Mouse (Mus musculus): ENCODE measurements around the gene Lrrc58. TPM values are rescaled to one million over a fixed set of nuclear protein-coding genes. Genes with fewer than 3 reads are reported as not detected.

The Lrrc58 gene
- polyA plus RNA-seq, 1 experiment = 10.3 TPM

- no peak for TF ChIP-seq MAX (IDR thresholded peaks at IDR 0.05)
- Histone ChIP-seq H3K79me3 (ENCODE audit: low read depth) (peaks cover 53% of the 10 kb centered on the region), H3K36me3 (ENCODE audit: control insufficient read depth, insufficient read depth) (peaks cover 79% of the 10 kb centered on the region)
Observed at GRCm38 (mm10) chr16:37879750-37880419, 11.7 kb downstream of the Lrrc58 start.

GRCm38 (mm10) chr16:37881168-37881567, 13.0 kb downstream of the Lrrc58 start:
- no peak overlapping the region for H3K4me3 ChIP-seq (ENCODE audit: insufficient read depth, poor library complexity, severe bottlenecking)
- H3ac ChIP-seq (ENCODE audit: control insufficient read depth, insufficient read length, low read depth) = no peak overlapping the region
- H3K36me3 ChIP-seq (ENCODE audit: control insufficient read depth, insufficient read depth) = peaks cover 74% of the 10 kb centered on the region
- H3K79me3 ChIP-seq (ENCODE audit: low read depth) = peaks cover 43% of the 10 kb centered on the region
- no peaks in the 10 kb centered on the region for H3K27me3 ChIP-seq (ENCODE audit: control insufficient read depth, insufficient read depth, insufficient read length)
- TF ChIP-seq MYOD1 (IDR thresholded peaks at IDR 0.05; ENCODE audit: control insufficient read depth, insufficient read length, low read depth) (no peak), FOSL1 (IDR thresholded peaks at IDR 0.05; ENCODE audit: insufficient read depth, low read length, poor library complexity, severe bottlenecking) (no peak), CTCF (IDR thresholded peaks at IDR 0.05; ENCODE audit: control insufficient read depth, insufficient read depth, insufficient read length) (no peak), USF1 (IDR thresholded peaks at IDR 0.05; ENCODE audit: low read depth) (no peak), CEBPB (IDR thresholded peaks at IDR 0.05; ENCODE audit: low read depth) (no peak), MYOG (IDR thresholded peaks at IDR 0.05; ENCODE audit: control insufficient read depth, extremely low read depth, insufficient read length) (no peak), MAX (IDR thresholded peaks at IDR 0.05) (no peak)
- peaks cover 74% of the 10 kb centered on the region for H3K79me2 ChIP-seq (ENCODE audit: control insufficient read depth, insufficient read depth)

More at GRCm38 (mm10) chr16:37879750-37880419, 11.7 kb downstream of the Lrrc58 start:
- H3K79me2 ChIP-seq (ENCODE audit: control insufficient read depth, insufficient read depth) = peaks cover 87% of the 10 kb centered on the region
- no peaks in the 10 kb centered on the region for H3K27me3 ChIP-seq (ENCODE audit: control insufficient read depth, insufficient read depth, insufficient read length)
- no peak overlapping the region for H3ac ChIP-seq (ENCODE audit: control insufficient read depth, insufficient read length, low read depth)
- no peak overlapping the region for H3K4me3 ChIP-seq (ENCODE audit: insufficient read depth, poor library complexity, severe bottlenecking)

DNA sequence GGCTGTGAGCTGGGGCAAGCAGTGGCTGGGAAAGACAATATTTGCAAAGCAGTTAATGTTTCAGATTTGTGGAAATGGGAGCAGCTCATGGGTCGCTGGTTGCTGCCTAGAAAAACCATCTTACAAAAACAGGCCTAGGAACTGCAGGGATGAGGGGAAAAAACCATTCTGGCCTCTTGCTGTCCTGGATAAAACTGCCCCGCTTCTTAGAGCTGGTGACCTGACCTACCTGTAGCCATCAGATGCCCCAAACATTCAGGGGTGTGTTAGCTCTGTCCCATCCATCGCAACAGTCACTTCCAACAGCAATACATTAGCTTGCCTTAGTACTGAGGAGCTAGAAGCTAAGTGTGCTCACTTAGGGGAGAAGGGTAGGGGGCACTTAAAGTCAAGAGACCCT, 20.8 kb downstream of the Lrrc58 start:
- no peak overlapping the region for H3K4me3 ChIP-seq (ENCODE audit: insufficient read depth, poor library complexity, severe bottlenecking)
- no peak for TF ChIP-seq CEBPB (IDR thresholded peaks at IDR 0.05; ENCODE audit: low read depth)
- no peak for TF ChIP-seq MYOG (IDR thresholded peaks at IDR 0.05; ENCODE audit: control insufficient read depth, extremely low read depth, insufficient read length)
- no peak for TF ChIP-seq FOSL1 (IDR thresholded peaks at IDR 0.05; ENCODE audit: insufficient read depth, low read length, poor library complexity, severe bottlenecking)
- no peak for TF ChIP-seq MAX (IDR thresholded peaks at IDR 0.05)
- no peak for TF ChIP-seq CTCF (IDR thresholded peaks at IDR 0.05; ENCODE audit: control insufficient read depth, insufficient read depth, insufficient read length)
- no peak for TF ChIP-seq USF1 (IDR thresholded peaks at IDR 0.05; ENCODE audit: low read depth)
- no peak for TF ChIP-seq MYOD1 (IDR thresholded peaks at IDR 0.05; ENCODE audit: control insufficient read depth, insufficient read length, low read depth)
- H3K27me3 ChIP-seq (ENCODE audit: control insufficient read depth, insufficient read depth, insufficient read length) = no peaks in the 10 kb centered on the region
- H3K79me2 ChIP-seq (ENCODE audit: control insufficient read depth, insufficient read depth) = peaks cover 4% of the 10 kb centered on the region
- H3K79me3 ChIP-seq (ENCODE audit: low read depth) = no peaks in the 10 kb centered on the region
- H3K36me3 ChIP-seq (ENCODE audit: control insufficient read depth, insufficient read depth) = peaks cover 3% of the 10 kb centered on the region
- H3ac ChIP-seq (ENCODE audit: control insufficient read depth, insufficient read length, low read depth) = no peak overlapping the region

- Histone ChIP-seq H3K79me3 (ENCODE audit: low read depth) (no peaks in the 10 kb centered on the region), H3K79me2 (ENCODE audit: control insufficient read depth, insufficient read depth) (no peaks in the 10 kb centered on the region), H3ac (ENCODE audit: control insufficient read depth, insufficient read length, low read depth) (no peak overlapping the region), H3K27me3 (ENCODE audit: control insufficient read depth, insufficient read depth, insufficient read length) (no peaks in the 10 kb centered on the region), H3K4me3 (ENCODE audit: insufficient read depth, poor library complexity, severe bottlenecking) (no peak overlapping the region), H3K36me3 (ENCODE audit: control insufficient read depth, insufficient read depth) (no peaks in the 10 kb centered on the region)
- no peak for TF ChIP-seq MYOG (IDR thresholded peaks at IDR 0.05; ENCODE audit: control insufficient read depth, extremely low read depth, insufficient read length)
- TF ChIP-seq MYOD1 (IDR thresholded peaks at IDR 0.05; ENCODE audit: control insufficient read depth, insufficient read length, low read depth) = no peak
- no peak for TF ChIP-seq CTCF (IDR thresholded peaks at IDR 0.05; ENCODE audit: control insufficient read depth, insufficient read depth, insufficient read length)
- no peak for TF ChIP-seq USF1 (IDR thresholded peaks at IDR 0.05; ENCODE audit: low read depth)
- no peak for TF ChIP-seq CEBPB (IDR thresholded peaks at IDR 0.05; ENCODE audit: low read depth)
- TF ChIP-seq FOSL1 (IDR thresholded peaks at IDR 0.05; ENCODE audit: insufficient read depth, low read length, poor library complexity, severe bottlenecking) = no peak
- TF ChIP-seq MAX (IDR thresholded peaks at IDR 0.05) = no peak
Observed at GRCm38 (mm10) chr16:37892667-37893066, 24.5 kb downstream of the Lrrc58 start.

DNA sequence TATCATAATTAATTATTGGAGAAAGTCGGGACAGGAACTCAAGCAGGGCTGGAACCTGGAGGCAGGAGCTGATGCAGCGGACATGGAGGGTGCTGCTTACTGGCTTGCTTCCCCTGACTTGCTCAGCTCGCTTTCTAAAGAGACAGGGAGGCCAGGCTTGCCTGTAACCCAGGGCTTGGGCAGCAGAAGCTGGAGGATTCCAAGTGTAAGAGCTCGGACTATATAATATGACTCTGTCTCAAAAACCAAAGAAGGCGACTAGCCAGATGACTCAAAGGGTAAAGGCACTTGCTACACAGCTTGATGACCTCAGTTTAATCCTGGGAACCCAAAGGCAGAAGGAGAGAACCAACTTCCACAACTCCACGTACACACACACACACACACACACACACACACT, 25.2 kb downstream of the Lrrc58 start:
- H3K79me3 ChIP-seq (ENCODE audit: low read depth) = no peaks in the 10 kb centered on the region
- no peak overlapping the region for H3ac ChIP-seq (ENCODE audit: control insufficient read depth, insufficient read length, low read depth)
- TF ChIP-seq CTCF (IDR thresholded peaks at IDR 0.05; ENCODE audit: control insufficient read depth, insufficient read depth, insufficient read length) = no peak
- no peak for TF ChIP-seq MAX (IDR thresholded peaks at IDR 0.05)
- no peak for TF ChIP-seq FOSL1 (IDR thresholded peaks at IDR 0.05; ENCODE audit: insufficient read depth, low read length, poor library complexity, severe bottlenecking)
- TF ChIP-seq USF1 (IDR thresholded peaks at IDR 0.05; ENCODE audit: low read depth) = no peak
- TF ChIP-seq MYOG (IDR thresholded peaks at IDR 0.05; ENCODE audit: control insufficient read depth, extremely low read depth, insufficient read length) = no peak
- TF ChIP-seq MYOD1 (IDR thresholded peaks at IDR 0.05; ENCODE audit: control insufficient read depth, insufficient read length, low read depth) = no peak
- no peak for TF ChIP-seq CEBPB (IDR thresholded peaks at IDR 0.05; ENCODE audit: low read depth)
- H3K79me2 ChIP-seq (ENCODE audit: control insufficient read depth, insufficient read depth) = no peaks in the 10 kb centered on the region
- H3K27me3 ChIP-seq (ENCODE audit: control insufficient read depth, insufficient read depth, insufficient read length) = no peaks in the 10 kb centered on the region
- no peaks in the 10 kb centered on the region for H3K36me3 ChIP-seq (ENCODE audit: control insufficient read depth, insufficient read depth)
- H3K4me3 ChIP-seq (ENCODE audit: insufficient read depth, poor library complexity, severe bottlenecking) = no peak overlapping the region

- no peaks in the 10 kb centered on the region for H3K79me2 ChIP-seq (ENCODE audit: control insufficient read depth, insufficient read depth)
- H3K36me3 ChIP-seq (ENCODE audit: control insufficient read depth, insufficient read depth) = no peaks in the 10 kb centered on the region
- no peaks in the 10 kb centered on the region for H3K79me3 ChIP-seq (ENCODE audit: low read depth)
- H3ac ChIP-seq (ENCODE audit: control insufficient read depth, insufficient read length, low read depth) = no peak overlapping the region
- TF ChIP-seq FOSL1 (IDR thresholded peaks at IDR 0.05; ENCODE audit: insufficient read depth, low read length, poor library complexity, severe bottlenecking) (no peak), MYOG (IDR thresholded peaks at IDR 0.05; ENCODE audit: control insufficient read depth, extremely low read depth, insufficient read length) (no peak), USF1 (IDR thresholded peaks at IDR 0.05; ENCODE audit: low read depth) (no peak), CEBPB (IDR thresholded peaks at IDR 0.05; ENCODE audit: low read depth) (no peak), MYOD1 (IDR thresholded peaks at IDR 0.05; ENCODE audit: control insufficient read depth, insufficient read length, low read depth) (no peak), CTCF (IDR thresholded peaks at IDR 0.05; ENCODE audit: control insufficient read depth, insufficient read depth, insufficient read length) (no peak), MAX (IDR thresholded peaks at IDR 0.05) (no peak)
- no peak overlapping the region for H3K4me3 ChIP-seq (ENCODE audit: insufficient read depth, poor library complexity, severe bottlenecking)
- H3K27me3 ChIP-seq (ENCODE audit: control insufficient read depth, insufficient read depth, insufficient read length) = no peaks in the 10 kb centered on the region
Observed at GRCm38 (mm10) chr16:37893942-37894341, 25.8 kb downstream of the Lrrc58 start.

Measured in C2C12 (cell line).